Mouse (Mus musculus) B cell, adult 62 days (primary cell): ENCODE results near the gene Cdkn2d. TPM values are rescaled to one million over a fixed set of nuclear protein-coding genes. Genes with fewer than 3 reads are reported as not detected.

Experiments used
- total RNA-seq: library from RNA; stranded (reverse); gene quantifications from 4 replicates; pipeline ENCODE4 v1.2.4, GENCODE M21; 2023

The Cdkn2d gene
- total RNA-seq, result 24.3 to 26.8 TPM (median 25.0 TPM) in 4 replicates

DNA sequence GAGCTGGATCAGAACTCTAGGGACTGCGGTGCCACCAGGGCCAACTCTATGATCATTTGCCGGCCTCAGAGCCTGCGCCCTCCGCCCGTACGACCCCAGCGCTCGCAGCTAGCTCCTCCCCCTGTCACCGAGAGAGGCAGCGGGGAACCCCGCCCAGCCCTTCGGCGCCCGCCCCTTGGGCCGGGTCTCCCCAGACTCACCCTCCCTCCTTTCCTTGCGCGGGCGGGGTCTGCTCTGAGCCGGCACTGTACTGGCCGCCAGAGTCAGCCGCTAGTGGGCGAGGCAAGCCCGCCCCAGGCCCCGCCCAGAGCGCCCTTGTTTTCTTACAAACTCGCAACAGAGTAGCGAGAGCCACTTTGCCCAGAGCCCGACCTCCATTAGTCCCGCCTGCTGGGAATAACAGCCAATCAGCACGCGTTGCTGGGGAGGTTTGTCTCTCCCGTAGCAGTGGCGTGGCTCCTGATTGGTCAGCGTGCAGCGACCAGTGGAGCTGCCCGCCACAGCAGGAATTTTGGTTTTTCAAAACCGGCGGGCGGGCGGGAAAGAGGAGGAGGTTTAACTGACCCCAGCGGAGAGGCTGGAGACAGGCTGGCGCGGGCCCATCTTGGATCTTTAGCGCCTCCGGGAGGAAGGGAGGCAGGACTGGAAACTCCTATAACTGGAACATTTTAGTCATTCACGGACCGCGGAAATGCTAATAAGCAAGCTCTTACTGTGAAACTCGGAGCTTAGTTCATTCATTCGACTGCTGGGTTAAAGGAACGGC is at the start of gene Cdkn2d:
Gene Cdkn2d, minus strand, starts transcription at position 386 of the 766 bp plus-strand sequence.

DNA sequence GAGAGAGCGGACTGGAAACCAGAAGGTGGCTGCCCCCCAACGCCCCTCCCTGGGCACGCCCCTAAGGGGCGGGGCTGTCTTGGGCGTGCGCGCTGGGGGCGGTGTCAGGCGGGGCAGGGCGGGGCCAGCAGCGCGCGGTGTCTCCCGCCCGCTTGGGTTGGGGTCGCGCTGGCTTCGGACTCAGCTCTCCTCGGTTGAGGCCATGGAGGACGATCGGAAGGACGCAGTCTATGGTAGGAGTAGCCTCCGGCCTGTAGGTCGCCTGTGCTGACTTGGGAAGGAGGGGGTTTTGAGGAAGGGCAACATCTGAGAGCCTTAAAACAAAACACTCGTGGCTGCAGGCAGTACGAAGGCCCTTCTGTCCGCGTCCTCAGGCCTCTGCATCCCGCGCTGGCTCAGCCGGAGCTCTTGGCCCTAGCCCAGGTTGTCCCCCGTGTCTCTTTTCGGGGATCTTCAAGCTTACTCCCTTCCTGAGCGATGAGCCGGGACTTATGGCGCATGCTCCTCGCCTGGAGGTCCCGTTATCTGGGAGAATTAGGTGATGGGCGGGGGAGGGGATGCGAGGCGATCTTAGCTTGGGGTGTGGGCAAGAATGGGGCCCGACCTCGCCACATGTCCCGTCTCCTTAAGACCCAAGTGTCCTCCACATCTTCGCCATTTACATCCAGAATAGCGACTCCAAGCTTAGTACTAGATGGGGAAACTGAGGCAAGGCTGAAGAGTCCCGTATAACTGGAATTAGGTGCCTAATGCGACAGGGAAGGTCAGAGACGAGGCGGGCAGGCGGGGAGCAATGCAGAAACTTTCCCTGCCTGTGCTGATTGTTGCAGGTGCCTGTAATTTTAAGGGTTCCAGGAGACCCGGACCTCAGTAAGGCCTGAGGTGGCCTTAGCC is 29.7 kb upstream of the Cdkn2d start, which contains the start of gene Slc44a2:
Gene Slc44a2, plus strand, starts transcription at position 80 of the 894 bp plus-strand sequence.

GRCm38 (mm10) chr9:21312134-21312533 is 20.9 kb upstream of the Cdkn2d start, which contains the start of gene Ap1m2:
TSS of gene Ap1m2 (minus strand) at chr9:21312337.

DNA sequence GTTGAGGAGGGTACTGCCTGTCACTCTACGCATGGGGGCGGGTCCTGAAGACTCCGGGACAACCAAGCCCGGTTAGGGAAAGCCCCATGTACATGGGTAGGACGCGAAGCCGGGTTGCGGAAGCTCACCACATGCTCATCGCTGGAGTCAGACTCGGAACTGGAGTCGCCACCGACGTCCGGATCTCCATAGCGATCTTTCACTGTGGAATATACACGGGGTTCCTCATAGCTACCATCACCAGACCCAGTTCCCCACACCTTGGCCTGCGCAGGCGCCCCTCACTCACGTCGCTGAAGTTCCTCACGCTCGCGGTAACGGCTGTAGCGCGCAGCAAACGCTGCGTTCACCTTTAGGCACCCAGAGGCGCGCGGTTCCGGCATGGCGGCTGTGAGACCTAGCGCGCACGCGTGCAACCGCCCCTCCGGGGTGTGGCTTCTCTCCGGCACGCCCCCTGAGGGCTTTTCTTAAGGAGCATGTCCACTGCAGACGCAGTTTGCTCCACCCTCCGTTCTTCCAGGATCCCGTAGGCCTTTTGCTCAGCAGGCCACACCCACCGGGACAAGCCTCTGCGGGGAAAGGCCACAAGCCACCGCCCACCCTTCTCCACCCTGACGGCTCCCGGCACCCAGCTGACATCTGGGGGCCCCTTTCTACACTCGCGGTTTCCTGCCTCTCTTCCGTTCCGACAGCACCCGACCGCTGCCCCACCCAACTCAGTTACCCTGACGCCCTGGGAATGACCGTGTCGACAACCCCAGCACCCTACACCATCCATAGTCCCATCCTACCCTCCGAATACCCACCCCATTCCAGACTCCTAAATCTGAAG is 3.4 kb downstream of the Cdkn2d start, which contains the start of gene Kri1:
Gene Kri1, minus strand, starts transcription at position 399 of the 832 bp plus-strand sequence.

DNA sequence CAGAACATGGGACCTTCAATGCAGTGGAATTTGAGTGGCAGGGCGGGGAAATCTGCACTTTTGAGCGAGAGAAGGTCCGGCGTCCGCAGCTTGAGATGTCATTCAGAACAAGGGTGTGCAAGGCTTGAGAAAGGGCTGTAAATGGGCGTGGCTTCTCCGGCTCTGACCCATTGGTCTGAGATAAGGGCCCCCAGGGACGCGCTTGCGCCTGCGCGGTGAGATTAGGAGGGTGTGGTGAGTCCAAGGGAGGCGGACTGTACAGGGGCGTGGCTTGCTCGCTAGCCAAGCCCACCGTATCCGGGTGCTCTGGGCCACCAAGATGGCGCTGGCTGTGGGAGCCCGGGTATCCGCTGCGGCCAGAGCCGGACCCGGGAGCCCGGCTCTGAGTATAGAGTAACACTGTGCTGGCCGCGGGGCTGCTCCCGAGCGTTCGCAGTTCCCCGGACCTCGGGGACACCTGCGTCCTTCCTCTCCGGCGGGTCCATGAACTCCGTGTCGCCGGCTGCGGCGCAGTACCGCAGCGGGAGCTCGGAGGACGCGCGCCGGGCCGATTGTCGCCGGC is 26.1 kb downstream of the Cdkn2d start, which contains the start of gene Atg4d:
Gene Atg4d, plus strand, starts transcription at position 294 of the 562 bp plus-strand sequence.

GRCm38 (mm10) chr9:21248326-21248725 is 42.9 kb downstream of the Cdkn2d start, which contains the start of gene S1pr5:
TSS of gene S1pr5 (minus strand) at chr9:21248443.

DNA sequence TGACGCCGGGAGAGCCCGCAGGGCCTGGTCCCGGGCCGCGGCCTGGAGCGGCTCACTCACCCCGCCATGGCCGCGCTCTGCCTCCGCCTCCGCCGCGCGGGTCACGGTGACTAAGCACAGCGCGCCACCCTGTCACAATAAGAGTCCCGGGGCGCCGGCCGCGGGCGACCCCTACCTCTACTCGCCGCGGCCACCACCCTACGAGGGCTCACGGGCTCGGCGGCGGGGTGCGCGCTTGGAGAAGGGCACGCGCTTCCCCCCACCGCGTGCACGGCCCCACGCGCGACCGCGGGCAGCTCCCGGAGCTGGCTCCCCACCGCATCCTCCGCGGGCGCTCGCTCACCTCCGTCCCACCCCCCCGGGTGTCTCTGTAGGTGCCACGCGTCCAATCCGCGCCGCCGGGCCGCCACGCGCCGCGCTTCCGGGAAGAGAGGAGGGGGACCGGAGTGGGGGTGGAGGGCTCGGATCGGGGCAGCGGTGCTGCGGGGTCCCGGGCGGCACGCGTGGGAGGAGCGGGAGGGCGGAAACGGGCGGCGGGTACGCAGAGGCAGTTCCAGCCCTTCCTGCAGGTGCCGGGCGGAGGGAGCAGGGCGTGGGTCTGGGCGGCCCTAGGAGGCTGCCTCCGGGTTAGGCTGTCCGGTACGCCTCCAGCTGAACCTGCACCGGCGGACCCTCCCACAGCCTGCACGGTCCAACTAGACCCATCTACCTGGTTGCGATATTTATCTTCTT is 52.3 kb downstream of the Cdkn2d start, which contains the start of gene Keap1:
Gene Keap1, minus strand, starts transcription at position 629 of the 732 bp plus-strand sequence.

Other genes starting within 250 kb of the Cdkn2d start
- not detected in 4 replicates for gene Zglp1, start 224.3 kb downstream of the Cdkn2d start, total RNA-seq
- 1.3 to 1.9 TPM (median 1.6 TPM) in 4 replicates for gene Gm49373, start 218.3 kb downstream of the Cdkn2d start, total RNA-seq
- 20.9 to 28.2 TPM (median 25.9 TPM) in 4 replicates for gene Fdx1l, start 217.8 kb downstream of the Cdkn2d start, total RNA-seq
- 9.4 to 13.1 TPM (median 9.8 TPM) in 4 replicates for gene Gm38431, start 199.4 kb downstream of the Cdkn2d start, total RNA-seq
- gene Raver1, start 199.4 kb downstream of the Cdkn2d start, total RNA-seq, result 111 to 115 TPM (median 113 TPM) in 4 replicates
- 46.8 to 61.2 TPM (median 51.4 TPM) in 4 replicates for gene Tyk2, start 160.2 kb downstream of the Cdkn2d start, total RNA-seq
- gene Cdc37, start 141.4 kb downstream of the Cdkn2d start, total RNA-seq, result 108 to 117 TPM (median 111 TPM) in 4 replicates
- 7.8 to 10.5 TPM (median 8.8 TPM) in 4 replicates for gene Pde4a, start 125.7 kb downstream of the Cdkn2d start, total RNA-seq
- gene Keap1, start 52.0 kb downstream of the Cdkn2d start, total RNA-seq, result 25.0 to 32.1 TPM (median 29.5 TPM) in 4 replicates
- gene S1pr5, start 43.0 kb downstream of the Cdkn2d start, total RNA-seq, result 0.24 to 0.36 TPM (median 0.28 TPM) in 3 of 4 replicates, not detected in the other
- 48.2 to 54.2 TPM (median 52.1 TPM) in 4 replicates for gene Atg4d, start 26.1 kb downstream of the Cdkn2d start, total RNA-seq
- gene Kri1, start 3.4 kb downstream of the Cdkn2d start, total RNA-seq, result 113 to 143 TPM (median 134 TPM) in 4 replicates
- gene Ap1m2, start 20.9 kb upstream of the Cdkn2d start, total RNA-seq, result 2.0 to 3.0 TPM (median 2.6 TPM) in 4 replicates
- gene Slc44a2, start 29.3 kb upstream of the Cdkn2d start, total RNA-seq, result 311 to 326 TPM (median 324 TPM) in 4 replicates
- gene Ilf3, start 76.5 kb upstream of the Cdkn2d start, total RNA-seq, result 160 to 186 TPM (median 180 TPM) in 4 replicates
- gene Qtrt1, start 120.4 kb upstream of the Cdkn2d start, total RNA-seq, result 70.2 to 88.5 TPM (median 84.2 TPM) in 4 replicates
- gene Dnm2, start 133.5 kb upstream of the Cdkn2d start, total RNA-seq, result 230 to 250 TPM (median 233 TPM) in 4 replicates
- 5.0 to 9.0 TPM (median 6.9 TPM) in 4 replicates for gene Tmed1, start 218.8 kb upstream of the Cdkn2d start, total RNA-seq
- 130 to 141 TPM (median 136 TPM) in 4 replicates for gene AB124611, start 234.8 kb upstream of the Cdkn2d start, total RNA-seq